Mouse (Mus musculus) heart, postnatal 36 days (tissue): ENCODE measurements around the gene Gm47996. TPM values are rescaled to one million over a fixed set of nuclear protein-coding genes. Genes with fewer than 3 reads are reported as not detected.
"Not testable (repeated sequence)": the region's sequence is repeated elsewhere in the genome, so short reads cannot be mapped to it uniquely, and the experiment has no call there.

Source experiments
- DNase-seq, 2 experiments: peaks; one replicate each; pipeline ENCODE4 v3.0.0; 2021 to 2022
- intact Hi-C: fragments of 180-260 bp; cut with DNase I; formaldehyde crosslinking; loops from one replicate; pipeline ENCODE4 v1.15.1; 2025
- total RNA-seq, 2 experiments: library from RNA; stranded (reverse); gene quantifications; 2 replicates each; pipeline ENCODE4 v1.2.3; 2021

Gene Gm47996
- total RNA-seq, 2 experiments from 2014 or later, result not detected

DNA sequence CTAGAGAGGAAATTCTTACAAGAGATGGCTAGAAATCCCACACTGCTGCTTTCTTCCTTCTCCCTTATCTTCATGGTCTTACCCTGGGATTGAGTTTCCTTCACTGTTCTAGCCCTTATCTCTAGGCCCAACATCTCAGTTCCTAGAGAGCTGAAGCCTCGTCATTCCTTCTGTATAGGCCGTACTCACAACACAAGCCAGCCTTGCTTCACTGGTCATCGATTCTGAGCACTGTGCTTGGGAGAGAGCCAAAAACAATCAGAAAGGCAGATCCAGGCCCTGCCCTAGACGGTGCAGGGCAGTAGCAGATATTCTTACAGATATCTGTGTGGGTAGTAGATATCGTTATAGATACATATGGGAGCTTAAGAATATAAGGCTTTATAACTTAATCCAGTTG, 7.2 kb upstream of the Gm47996 start:
- intact Hi-C loops, DNase-seq: not testable (repeated sequence)

DNA sequence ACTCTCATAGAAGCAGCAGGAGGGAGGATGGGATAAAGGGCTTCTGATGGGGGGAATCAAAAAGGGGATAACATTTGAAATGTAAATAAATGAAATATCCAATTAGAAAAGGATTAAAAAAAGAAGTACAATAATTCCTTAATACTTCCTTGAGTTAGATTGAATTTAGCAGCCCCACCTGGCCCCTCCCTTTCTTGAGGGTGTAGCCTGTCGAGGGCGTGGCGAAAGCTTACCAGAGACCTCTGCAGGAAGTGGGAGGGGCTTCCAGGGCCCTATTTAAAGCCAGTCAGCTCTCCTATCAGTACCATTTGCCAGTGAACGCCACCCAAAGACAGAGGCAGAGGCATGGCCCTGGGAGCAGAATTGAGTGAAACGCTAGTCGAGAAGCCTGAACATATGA, 6.1 kb upstream of the Gm47996 start, which contains the start of gene 3110040M04Rik:
Gene 3110040M04Rik (plus strand): TSS at position 304 of the 400 bp plus-strand sequence.
- intact Hi-C loops, result not testable (repeated sequence)

DNA sequence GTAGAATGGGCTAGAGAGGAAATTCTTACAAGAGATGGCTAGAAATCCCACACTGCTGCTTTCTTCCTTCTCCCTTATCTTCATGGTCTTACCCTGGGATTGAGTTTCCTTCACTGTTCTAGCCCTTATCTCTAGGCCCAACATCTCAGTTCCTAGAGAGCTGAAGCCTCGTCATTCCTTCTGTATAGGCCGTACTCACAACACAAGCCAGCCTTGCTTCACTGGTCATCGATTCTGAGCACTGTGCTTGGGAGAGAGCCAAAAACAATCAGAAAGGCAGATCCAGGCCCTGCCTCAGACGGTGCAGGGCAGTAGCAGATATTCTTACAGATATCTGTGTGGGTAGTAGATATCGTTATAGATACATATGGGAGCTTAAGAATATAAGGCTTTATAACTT, 1.4 kb upstream of the Gm47996 start:
- intact Hi-C loops, DNase-seq: not testable (repeated sequence)

More for the DNA sequence above, 6.1 kb upstream of the Gm47996 start, which contains the start of gene 3110040M04Rik:
- DNase-seq, result not testable (repeated sequence)

DNA sequence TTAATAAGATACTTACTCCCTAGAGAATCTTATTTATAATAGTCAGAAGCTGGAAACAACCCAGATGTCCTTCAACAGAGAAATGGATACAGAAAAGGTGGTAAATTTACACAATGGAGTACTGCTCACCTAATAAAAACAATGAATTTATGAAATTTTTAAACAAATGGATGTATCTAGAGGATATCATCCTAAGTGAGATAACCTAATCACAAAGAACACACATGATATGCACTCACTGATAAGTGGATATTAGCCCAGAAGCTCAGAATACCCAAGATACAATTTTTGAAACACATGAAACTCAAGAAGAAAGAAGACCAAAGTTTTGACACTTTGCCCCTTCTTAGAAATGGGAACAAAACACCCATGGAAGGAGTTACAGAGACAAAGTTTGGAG, 987 bp upstream of the Gm47996 start:
- DNase-seq, intact Hi-C loops: not testable (repeated sequence)

DNA sequence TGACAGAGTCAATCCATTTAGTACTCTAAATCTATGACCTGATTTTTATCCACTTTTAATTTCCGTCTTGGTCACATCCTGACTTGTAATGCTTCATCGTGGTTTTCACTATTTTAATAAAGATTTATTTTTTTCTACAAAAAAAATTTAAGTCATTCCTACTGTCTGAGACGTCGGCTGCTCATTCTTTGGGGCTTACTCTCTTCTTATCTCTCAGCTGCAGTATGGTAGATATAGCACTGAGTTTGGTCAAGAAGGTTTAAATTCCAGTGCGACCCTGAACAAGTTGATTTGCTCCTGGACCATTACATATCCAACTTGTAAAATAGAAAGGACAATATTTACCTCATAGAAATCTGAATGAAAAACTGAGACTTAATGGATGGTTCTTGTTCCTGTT, 1.7 kb downstream of the Gm47996 start:
- DNase-seq, intact Hi-C loops: not testable (repeated sequence)

DNA sequence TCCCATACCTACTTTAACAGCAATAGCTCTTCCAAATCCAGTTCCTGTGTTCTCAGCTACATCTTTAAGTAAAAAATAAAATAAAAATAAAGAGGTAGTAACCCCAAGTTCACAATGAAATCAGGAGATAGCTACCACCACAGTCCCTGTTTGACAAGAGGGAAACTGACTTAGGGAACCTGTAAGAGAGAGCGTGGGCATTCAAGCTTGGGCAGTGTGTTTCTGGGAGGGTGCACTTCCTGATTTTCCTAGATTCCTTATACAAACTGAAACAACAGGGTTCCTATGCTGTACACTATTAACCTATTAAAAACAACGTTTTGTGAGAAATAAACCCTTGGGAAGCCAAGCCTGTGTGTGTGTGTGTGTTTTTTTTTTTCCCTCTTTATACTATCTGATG, 4.9 kb downstream of the Gm47996 start:
- intact Hi-C loops, result no loop called here
- DNase-seq, result no peak

DNA sequence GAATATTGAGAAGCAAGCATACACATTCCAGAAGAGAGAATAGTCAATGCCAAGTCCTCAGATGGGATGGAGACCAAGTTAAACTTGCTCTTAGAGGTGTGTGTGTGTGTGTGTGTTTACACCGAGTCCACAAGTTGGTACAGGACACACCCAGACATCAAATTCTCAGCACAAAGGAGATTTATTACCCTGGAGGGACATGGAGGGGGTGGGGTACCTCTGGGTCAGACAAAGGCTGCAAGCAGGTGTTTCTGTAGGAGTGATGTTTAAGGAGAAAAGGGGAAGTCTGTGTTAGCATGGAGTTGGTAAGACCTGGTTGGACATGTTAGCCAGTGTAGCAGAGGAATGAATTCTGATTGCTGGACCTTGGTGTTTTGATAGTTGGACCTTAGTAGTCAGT, 6.1 kb downstream of the Gm47996 start:
- intact Hi-C loops, result no loop called here
- no peak for DNase-seq

DNA sequence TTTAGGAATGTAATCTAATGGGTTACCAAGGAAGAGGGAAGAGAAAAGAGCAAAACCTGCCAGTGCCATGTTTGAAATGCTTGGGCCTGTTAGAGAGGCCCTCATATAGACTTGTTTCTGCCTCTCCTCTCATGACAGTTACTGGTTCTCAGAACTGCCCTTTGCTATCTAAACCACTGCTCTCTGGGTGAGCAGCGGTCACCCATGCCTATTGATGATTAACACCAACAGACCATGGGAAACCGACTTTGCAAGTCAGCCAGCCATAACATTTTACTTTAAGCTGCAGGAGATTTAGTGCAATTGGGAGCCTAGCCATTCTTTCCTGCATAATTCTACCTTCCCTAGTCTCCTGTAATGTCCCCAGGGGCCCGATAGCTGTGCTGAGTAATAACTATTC, 6.5 kb downstream of the Gm47996 start:
- intact Hi-C loops, result no loop called here
- DNase-seq, result no peak

DNA sequence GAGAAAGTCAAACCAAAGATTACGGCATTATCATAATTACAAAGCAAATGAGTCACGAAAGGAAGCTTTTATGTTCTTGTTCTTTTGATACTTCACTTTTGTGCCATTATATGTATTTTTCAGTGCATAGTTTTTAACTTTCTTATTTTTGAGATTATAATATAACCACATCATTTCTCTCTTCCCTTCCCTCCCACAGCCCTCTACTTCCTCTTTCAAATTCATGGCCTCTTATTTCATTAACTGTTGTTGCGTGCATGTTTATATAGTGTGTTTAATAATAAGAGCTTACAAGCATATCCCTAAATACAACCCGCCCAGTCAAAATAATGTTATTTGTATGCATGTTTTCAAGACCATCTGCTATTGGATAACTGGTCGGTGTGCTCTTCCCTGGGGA, 9.1 kb downstream of the Gm47996 start:
- no peak for DNase-seq
- intact Hi-C loops, result no loop called here

DNA sequence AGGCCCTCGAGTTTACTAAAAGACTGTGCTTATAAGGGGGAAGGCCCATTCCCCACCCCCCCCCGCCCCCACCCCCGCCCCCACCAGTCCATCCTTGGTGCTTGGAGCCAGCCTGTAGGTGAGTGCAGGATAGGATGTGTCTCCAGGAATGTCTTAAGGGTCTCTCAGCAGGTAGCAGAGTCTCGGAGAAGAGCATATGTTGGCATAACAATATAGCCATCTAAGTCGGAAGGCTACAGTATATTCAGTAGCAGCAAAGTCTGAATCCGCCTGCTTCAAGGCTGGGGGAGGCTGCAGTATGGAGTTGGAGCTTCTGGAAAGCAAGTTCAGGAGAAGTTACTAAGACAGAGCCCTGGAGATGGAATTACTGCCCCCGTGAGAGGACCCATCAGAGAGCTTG, 10.2 kb downstream of the Gm47996 start:
- intact Hi-C loops, result no loop called here
- peak in 1 of 2 experiments; percentile 0 for DNase-seq

DNA sequence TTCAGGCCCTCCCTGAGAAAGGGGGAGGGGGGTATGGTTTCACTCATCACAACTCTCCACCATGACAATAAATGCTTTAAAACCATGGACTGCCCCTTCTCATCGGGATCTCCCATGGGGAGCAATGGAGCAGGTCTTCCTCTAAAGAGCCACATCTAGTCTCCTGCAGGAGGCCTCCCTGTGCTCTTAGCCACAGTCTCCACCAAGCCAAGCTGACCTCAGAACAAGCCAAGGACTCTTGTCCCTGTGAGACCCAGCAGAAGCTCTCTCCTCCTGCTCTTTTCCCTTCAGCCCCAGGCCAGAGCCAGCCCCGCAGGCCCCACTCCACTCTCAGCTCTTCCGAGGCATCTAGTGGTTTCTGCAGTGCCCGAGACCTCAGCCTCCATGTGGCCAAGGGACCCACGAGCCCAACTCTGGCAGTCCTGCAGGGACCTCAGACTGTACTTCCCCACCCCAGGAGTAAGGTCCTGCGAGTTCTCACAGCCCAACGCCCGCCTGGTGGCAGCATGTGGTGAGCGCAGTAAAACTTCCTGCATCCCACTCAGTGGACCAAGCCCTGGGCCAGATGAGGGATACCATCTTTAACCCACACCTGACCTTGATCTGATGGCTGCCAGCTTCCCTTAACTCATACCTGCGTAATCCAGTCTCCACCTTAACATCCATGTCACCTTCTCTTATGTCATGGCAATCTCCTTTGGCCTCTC, 12.8 kb downstream of the Gm47996 start:
- intact Hi-C loops, result no loop called here
- no peak for DNase-seq

DNA sequence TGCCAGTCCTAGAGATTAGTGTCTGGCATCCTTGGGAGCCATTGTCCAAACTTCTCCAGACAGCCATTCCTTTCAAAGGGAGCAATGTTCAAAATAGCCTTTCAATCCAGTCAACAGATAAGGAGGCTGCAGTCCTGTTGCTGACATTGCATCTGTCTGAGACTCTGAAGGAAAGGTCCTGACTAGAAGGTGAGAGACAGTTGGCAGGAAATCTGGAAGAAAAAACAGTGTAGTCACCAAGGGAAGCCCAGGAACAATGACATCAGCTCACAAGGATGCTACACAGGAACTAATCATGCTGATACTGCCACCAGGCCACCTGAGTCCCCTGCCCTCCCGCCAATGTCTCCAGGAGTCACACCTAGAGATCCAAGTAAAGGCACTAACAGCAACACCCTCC, 13.4 kb downstream of the Gm47996 start:
- intact Hi-C loops, result no loop called here
- DNase-seq, result no peak

DNA sequence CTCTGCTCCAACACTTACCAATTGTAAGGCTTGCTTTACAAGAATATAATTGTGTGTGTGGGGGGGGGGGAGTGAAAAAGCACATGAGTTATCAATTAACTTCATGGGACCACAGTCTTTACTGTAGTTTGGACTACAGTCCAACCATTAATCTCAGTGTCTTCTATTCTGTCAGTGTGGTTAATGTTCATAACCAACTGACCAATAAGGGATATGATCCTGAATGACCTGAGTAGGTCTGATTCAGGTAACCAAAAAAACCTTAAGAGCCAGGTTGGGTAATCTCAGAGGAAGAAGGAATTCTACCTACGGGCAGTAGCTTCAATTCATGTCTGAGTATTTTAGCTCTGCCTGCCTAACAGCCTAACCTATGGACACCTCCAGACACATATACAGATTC, 14.6 kb downstream of the Gm47996 start:
- DNase-seq, result no peak
- intact Hi-C loops, result no loop called here

DNA sequence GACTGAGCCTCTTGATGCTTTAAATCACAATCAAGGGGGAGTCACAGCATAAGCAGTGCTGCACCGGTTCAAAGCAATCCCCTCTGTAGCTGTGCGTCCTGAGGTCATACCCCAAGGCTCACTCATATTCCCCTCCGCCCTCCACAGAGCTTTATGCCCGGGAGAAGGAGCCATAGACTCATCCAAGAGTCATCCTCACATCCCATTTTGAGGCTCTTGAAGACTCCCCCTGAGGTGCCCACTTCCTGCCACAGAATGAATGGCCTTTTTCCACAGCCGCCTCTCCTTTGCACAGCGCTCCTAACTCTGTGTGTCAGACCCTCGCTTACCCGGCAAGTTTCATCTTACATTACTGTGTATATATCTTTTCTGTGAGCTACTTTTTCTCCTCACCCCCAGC, 17.6 kb downstream of the Gm47996 start:
- DNase-seq, result no peak
- intact Hi-C loops, result no loop called here

DNA sequence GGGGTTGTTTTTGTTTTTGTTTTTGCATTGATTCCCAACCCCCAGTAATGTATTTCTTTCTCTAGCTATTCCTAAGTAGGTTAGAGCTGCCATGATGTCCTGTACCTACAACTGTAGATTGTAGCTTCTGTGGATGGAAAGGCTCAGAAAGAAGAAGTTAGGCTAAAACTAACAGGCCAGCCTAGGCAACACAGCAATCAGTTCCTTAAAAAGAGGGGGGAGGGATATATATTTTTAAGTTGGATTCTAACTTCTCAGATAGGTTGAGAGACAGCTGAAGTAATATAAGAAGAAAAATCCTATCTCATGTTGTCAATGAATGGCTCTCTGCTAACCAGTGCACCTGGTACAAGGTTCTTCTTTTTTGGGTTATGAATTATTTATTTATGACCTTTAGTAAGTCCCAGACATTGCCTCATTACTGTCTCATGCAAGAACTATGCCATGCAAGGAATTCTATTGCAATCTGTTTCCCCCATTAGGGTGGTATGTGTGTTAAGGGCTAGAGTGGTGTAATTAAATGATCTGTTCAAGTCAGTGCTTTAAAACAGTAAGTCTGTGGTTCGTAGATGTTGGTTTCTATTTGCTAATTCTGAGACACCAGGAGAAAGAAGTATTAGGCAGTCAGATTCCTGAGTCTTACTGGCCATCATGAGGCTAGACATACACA, 18.5 kb downstream of the Gm47996 start:
- intact Hi-C loops, result no loop called here

DNA sequence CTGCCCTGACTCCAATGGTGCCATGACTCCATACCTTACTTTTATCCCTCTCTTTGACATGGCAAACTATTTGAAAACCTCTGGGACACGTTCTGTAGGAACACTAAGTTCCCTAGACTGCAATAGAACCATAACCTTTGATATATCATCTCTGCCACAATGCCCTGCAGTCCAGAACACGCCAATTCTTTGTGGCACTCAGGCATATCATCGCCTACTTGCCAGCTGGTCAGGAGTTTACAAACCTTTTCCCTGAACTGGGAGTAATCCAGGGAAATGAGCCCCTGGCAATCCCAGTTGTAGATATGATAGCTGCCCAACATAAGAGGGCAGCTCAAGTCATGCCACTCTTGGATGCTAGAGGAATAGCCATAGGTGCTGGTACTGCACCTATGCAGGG, 22.4 kb downstream of the Gm47996 start:
- no peak for DNase-seq
- intact Hi-C loops, result no loop called here

More for the DNA sequence above, 18.5 kb downstream of the Gm47996 start:
- no peak for DNase-seq

DNA sequence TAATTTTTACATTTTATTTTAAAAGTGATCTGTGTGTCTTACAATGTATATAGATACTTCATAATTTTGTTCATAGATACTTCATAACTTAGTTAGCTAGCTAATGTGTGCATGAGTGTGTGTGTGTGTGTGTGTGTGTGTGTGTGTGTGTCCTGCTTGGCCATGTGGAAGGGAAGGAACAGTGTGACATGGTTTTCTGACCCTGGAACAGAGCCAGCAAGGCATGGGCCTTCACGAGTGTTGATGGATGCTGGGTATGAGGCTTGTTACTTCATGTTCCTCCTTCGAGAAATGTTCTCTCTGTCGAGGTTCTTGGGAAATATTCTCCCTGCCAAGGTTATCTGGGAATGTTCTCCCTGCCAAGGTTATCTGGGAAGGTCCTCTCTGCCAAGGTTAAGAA, 23.8 kb downstream of the Gm47996 start:
- DNase-seq, result no peak
- intact Hi-C loops, result no loop called here

DNA sequence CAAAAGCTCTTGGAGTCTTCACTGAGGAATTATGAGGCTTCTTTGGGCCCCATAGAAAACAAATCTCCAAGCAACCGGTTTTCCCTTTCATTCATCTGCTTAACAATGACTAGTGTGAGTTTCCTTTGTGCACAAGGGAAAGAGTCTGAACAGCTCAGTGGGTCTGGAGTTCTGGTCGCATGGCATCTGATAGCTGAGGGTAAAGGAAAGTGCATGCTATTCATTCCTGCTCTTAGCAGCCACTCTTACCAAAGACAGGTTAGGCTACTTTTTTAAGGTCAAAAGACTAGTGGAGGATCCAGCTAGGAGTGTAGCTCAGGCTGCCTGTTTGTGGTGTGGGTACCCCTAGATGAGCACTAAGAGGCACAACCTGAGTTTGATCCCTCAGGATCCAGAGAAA, 25.6 kb downstream of the Gm47996 start:
- no peak for DNase-seq
- intact Hi-C loops, result loop anchor here (5.0 kb wide), 1 partner anchor 107 kb away; the partner anchor contains the start of gene Ivns1abp

DNA sequence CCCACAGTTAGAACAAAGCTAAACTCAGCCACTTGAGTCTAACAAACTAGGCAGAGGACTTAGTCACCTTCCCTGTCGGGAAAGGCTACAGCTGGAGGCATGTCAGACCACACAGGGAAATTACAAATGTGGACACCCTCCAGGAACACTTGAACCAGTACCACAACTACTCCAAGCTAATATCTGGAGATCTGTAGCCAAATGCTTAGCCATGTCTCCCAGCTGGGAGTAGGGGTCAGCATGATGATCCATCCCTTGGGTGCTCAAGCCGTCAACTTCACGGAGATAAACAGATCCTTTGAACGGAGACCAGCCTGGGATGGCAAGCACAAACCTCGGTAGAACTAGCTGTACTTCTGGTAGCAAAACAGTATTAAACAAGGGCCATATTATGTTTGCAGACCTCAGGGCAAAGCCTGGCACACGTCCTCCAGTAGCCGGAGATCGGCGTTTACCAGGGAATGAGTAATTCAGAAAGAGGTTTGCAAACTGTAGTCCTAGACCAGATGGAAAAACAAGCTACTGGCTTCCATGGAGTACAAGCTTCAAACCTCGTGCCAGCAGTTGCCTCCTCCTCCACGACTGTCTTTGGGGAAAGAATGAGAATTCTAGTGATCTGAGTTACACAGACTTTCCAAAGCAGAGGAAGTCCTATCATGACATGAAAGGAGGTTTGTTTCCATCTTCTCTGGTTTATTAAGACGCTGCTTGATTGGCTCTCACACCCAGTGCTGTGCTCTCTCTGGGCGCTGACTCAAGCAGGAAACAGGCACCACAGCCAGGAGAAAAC, 26.4 kb downstream of the Gm47996 start:
- intact Hi-C loops, result loop anchor here (5.0 kb wide), 1 partner anchor 106 kb away; the partner anchor contains the start of gene Ivns1abp
- peak; percentile 37 to 61 for DNase-seq

DNA sequence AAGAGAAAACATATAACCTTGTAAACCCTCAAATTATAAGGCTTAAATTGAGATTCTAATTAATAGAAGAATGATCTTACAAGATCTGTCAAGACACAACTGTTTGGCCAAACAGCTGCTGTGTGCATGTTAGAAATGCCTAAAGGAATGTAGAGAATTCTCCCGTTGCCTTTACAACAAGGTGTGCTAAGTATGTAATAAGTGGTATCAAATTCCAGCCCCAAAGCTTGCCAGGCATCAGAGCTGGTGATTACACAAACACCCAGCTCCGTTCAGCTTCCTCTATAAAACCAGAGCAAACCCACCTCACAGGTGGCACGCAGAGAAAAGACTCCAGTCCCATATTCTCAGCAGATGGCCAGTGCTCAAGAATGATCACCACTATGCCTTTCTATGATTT, 27.8 kb downstream of the Gm47996 start:
- intact Hi-C loops, result loop anchor here (5.0 kb wide), 1 partner anchor 105 kb away; the partner anchor contains the start of gene Ivns1abp
- no peak for DNase-seq

DNA sequence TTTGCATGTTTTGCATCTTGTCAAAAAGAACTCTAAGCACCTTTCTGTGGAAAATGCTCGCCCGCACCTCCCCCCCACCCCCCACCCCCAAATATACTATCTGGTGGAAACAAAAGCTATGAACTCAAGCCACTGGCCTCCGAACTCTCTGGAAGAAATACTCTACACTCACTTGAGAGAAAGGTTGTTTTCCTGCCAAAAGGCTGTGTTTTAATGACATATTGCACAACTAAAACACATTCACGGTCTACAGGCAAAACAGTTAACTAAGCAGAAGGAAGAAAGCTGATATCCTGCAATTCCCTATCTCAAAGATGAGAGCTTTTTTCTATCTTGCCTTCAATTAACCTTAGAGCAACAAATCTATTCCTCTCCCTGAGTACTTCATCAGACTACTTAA, 33.4 kb downstream of the Gm47996 start:
- no peak for DNase-seq
- intact Hi-C loops, result no loop called here
